Mouse (Mus musculus) heart, postnatal 0 days (tissue): ENCODE results near the gene Txnl4b. TPM values are rescaled to one million over a fixed set of nuclear protein-coding genes. Genes with fewer than 3 reads are reported as not detected.

ENCODE experiments used
- ATAC-seq: fragments of 200-750 bp; cut with Nextera tagmentation; 2 replicates; pipeline ENCODE4 v1.8.0; 2017; ENCODE audit warnings: low read depth, moderate number of reproducible peaks, moderate library complexity; ENCODE audit not compliant: insufficient read depth
- DNase-seq: peaks from one replicate; pipeline ENCODE4 v3.0.0-alpha.2; 2016; ENCODE audit warnings: low spot score
- H3K27ac ChIP-seq: fragments of 300-500 bp; sonication (generic); 2 replicates; pipeline ENCODE4 v1.5.1; 2014; ENCODE audit warnings: low read depth, mild to moderate bottlenecking
- H3K27me3 ChIP-seq: fragments of 300-500 bp; sonication (generic); 2 replicates; pipeline ENCODE4 v1.6.1; 2014; ENCODE audit warnings: low read length, mixed read lengths; ENCODE audit not compliant: control insufficient read depth, insufficient read depth
- H3K36me3 ChIP-seq: fragments of 300-500 bp; sonication (generic); replicated peaks from 2 replicates; pipeline ENCODE4 v1.6.1; 2014; ENCODE audit warnings: low read length, mixed read lengths; ENCODE audit not compliant: control insufficient read depth, insufficient read depth
- H3K4me1 ChIP-seq: fragments of 300-500 bp; sonication (generic); 2 replicates; pipeline ENCODE4 v1.6.1; 2014; ENCODE audit warnings: antibody characterized with exemption; ENCODE audit not compliant: control insufficient read depth, insufficient read depth
- H3K4me2 ChIP-seq: fragments of 300-500 bp; sonication (generic); 2 replicates; pipeline ENCODE4 v1.6.1; 2014; ENCODE audit warnings: low read depth, mild to moderate bottlenecking, low read length, moderate library complexity
- H3K4me3 ChIP-seq: fragments of 300-500 bp; sonication (generic); 2 replicates; pipeline ENCODE4 v1.5.1; 2014; ENCODE audit warnings: low read depth, low read length
- H3K9ac ChIP-seq: fragments of 300-500 bp; sonication (generic); replicated peaks from 2 replicates; pipeline ENCODE4 v1.6.1; 2014; ENCODE audit warnings: low read depth, low read length, mixed read lengths
- H3K9me3 ChIP-seq: fragments of 300-500 bp; sonication (generic); replicated peaks from 2 replicates; pipeline ENCODE4 v1.6.1; 2016; ENCODE audit warnings: low read length; ENCODE audit not compliant: control insufficient read depth
- CTCF ChIP-seq: IDR thresholded peaks from 2 replicates; pipeline ENCODE4 v1.5.1; 2016; ENCODE audit warnings: antibody characterized with exemption, control low read depth, low read depth
- EP300 ChIP-seq: IDR thresholded peaks from 2 replicates; pipeline ENCODE4 v1.6.1; 2016; ENCODE audit warnings: antibody characterized with exemption, low read depth
- whole genome bisulfite sequencing: fragments of 180-500 bp; shearing (Covaris S2); extraction: QIAGEN DNeasy Blood & Tissue Kit; methylation state at CpG from one replicate; pipeline ENCODE4 v1.1.7; 2014; 5-methylcytosine and 5-hydroxymethylcytosine counted together
- polyA plus RNA-seq: library from polyadenylated mRNA; unstranded; fragments of >200 nt; fragmentation: Nextera tagmentation; extraction: Ambion mirVana; gene quantifications from 2 replicates; pipeline ENCODE4 v1.2.1, GENCODE M21; 2015
- total RNA-seq: library from RNA; depleted of rRNA; stranded (reverse); fragments of >200 nt; gene quantifications from 2 replicates; pipeline ENCODE4 v1.2.3, GENCODE M21; 2014; ENCODE audit warnings: low replicate concordance

Txnl4b gene
- total and polyA plus RNA-seq, 2 experiments from 2014 or later = 13.2 to 19.0 TPM

GRCm38 (mm10) chr8:109590901-109591300 is 25.2 kb downstream of the Txnl4b start:
- H3K9ac ChIP-seq = no peak overlapping the region
- no peaks in the 10 kb centered on the region for H3K27me3 ChIP-seq
- H3K4me2 ChIP-seq = no peak overlapping the region
- no peak for ATAC-seq
- 84% methylated on average over 9 of the region's 9 CpGs for WGBS
- DNase-seq = no peak
- H3K4me3 ChIP-seq = no peak overlapping the region
- H3K27ac ChIP-seq = no peak overlapping the region
- TF ChIP-seq EP300 = no peak
- no peak for TF ChIP-seq CTCF
- H3K4me1 ChIP-seq = no peaks in the 10 kb centered on the region
- H3K9me3 ChIP-seq = no peaks in the 10 kb centered on the region
- H3K36me3 ChIP-seq = peaks cover 27% of the 10 kb centered on the region

GRCm38 (mm10) chr8:109591367-109591766 is 25.7 kb downstream of the Txnl4b start:
- DNase-seq (no peak), ATAC-seq (no peak)
- no peaks in the 10 kb centered on the region for H3K9me3 ChIP-seq
- no peak for TF ChIP-seq EP300
- no peak for TF ChIP-seq CTCF
- H3K4me1 ChIP-seq = no peaks in the 10 kb centered on the region
- H3K4me3 ChIP-seq = no peak overlapping the region
- H3K4me2 ChIP-seq = no peak overlapping the region
- 77% methylated on average over 3 of the region's 3 CpGs for WGBS
- H3K36me3 ChIP-seq = peaks cover 27% of the 10 kb centered on the region
- no peaks in the 10 kb centered on the region for H3K27me3 ChIP-seq
- H3K27ac ChIP-seq = no peak overlapping the region
- H3K9ac ChIP-seq = no peak overlapping the region

GRCm38 (mm10) chr8:109592164-109592563 is 26.5 kb downstream of the Txnl4b start:
- Histone ChIP-seq H3K27me3 (no peaks in the 10 kb centered on the region), H3K4me1 (no peaks in the 10 kb centered on the region), H3K4me3 (no peak overlapping the region), H3K4me2 (no peak overlapping the region), H3K27ac (no peak overlapping the region), H3K9ac (no peak overlapping the region), H3K9me3 (no peaks in the 10 kb centered on the region), H3K36me3 (peaks cover 27% of the 10 kb centered on the region)
- DNase-seq (no peak), ATAC-seq (no peak)
- 75% methylated on average over 5 of the region's 5 CpGs for WGBS
- no peak for TF ChIP-seq CTCF
- TF ChIP-seq EP300 = no peak

GRCm38 (mm10) chr8:109593117-109593788 is 27.6 kb downstream of the Txnl4b start:
- Histone ChIP-seq H3K4me2 (no peak overlapping the region), H3K9me3 (no peaks in the 10 kb centered on the region), H3K27ac (no peak overlapping the region), H3K27me3 (no peaks in the 10 kb centered on the region), H3K36me3 (peaks cover 27% of the 10 kb centered on the region), H3K9ac (no peak overlapping the region), H3K4me1 (no peaks in the 10 kb centered on the region), H3K4me3 (no peak overlapping the region)
- DNase-seq = peak; percentile 44
- ATAC-seq = no peak
- WGBS = 71% methylated on average over 6 of the region's 6 CpGs
- no peak for TF ChIP-seq EP300
- peak; percentile 55 for TF ChIP-seq CTCF

GRCm38 (mm10) chr8:109595854-109596253 is 30.2 kb downstream of the Txnl4b start:
- H3K9me3 ChIP-seq = no peaks in the 10 kb centered on the region

GRCm38 (mm10) chr8:109606725-109607124 is 41.0 kb downstream of the Txnl4b start:
- TF ChIP-seq EP300 = no peak
- TF ChIP-seq CTCF = no peak
- peaks cover 32% of the 10 kb centered on the region for H3K36me3 ChIP-seq
- no peak overlapping the region for H3K4me3 ChIP-seq
- ATAC-seq (no peak), DNase-seq (no peak)
- no peak overlapping the region for H3K4me2 ChIP-seq
- no peaks in the 10 kb centered on the region for H3K9me3 ChIP-seq
- H3K4me1 ChIP-seq = peaks cover 10% of the 10 kb centered on the region; the same call in 1 of the 2 replicates
- H3K9ac ChIP-seq = no peak overlapping the region
- WGBS = 79% methylated on average over 2 of the region's 2 CpGs
- no peak overlapping the region for H3K27ac ChIP-seq
- no peaks in the 10 kb centered on the region for H3K27me3 ChIP-seq

More at GRCm38 (mm10) chr8:109595854-109596253, 30.2 kb downstream of the Txnl4b start:
- no peak overlapping the region for H3K9ac ChIP-seq
- 48% methylated on average over 8 of the region's 8 CpGs for WGBS
- no peaks in the 10 kb centered on the region for H3K4me1 ChIP-seq
- peaks cover 31% of the 10 kb centered on the region for H3K36me3 ChIP-seq
- no peak overlapping the region for H3K4me2 ChIP-seq
- ATAC-seq (no peak), DNase-seq (peak; percentile 22)
- TF ChIP-seq EP300 (no peak), CTCF (peak; percentile 67)
- no peak overlapping the region for H3K4me3 ChIP-seq
- H3K27me3 ChIP-seq = no peaks in the 10 kb centered on the region
- no peak overlapping the region for H3K27ac ChIP-seq
